Mouse (Mus musculus) activated CD4-positive, CD25-positive, alpha-beta regulatory T cell, adult 4 months (primary cell): ENCODE measurements around the gene Ggact. TPM values are rescaled to one million over a fixed set of nuclear protein-coding genes. Genes with fewer than 3 reads are reported as not detected.
A peak's percentile ranks its signal among the peaks of the same experiment; 100 is the strongest.

Source experiments
- ATAC-seq: one replicate; pipeline ENCODE4 v1.8.0; 2017
- polyA plus RNA-seq, 2 experiments: library from polyadenylated mRNA; unstranded; fragments of 100-300 nt; shearing (Covaris generic); gene quantifications; one replicate each; pipeline ENCODE4 v1.2.1; 2017

Ggact gene
- polyA plus RNA-seq, 2 experiments from 2014 or later = 22.4 to 35.6 TPM

GRCm38 (mm10) chr14:122898550-122898949 is 15.0 kb downstream of the Ggact start:
- no peak for ATAC-seq

- no peak for ATAC-seq
Measured at GRCm38 (mm10) chr14:122896106-122896505, 17.5 kb downstream of the Ggact start.

- no peak for ATAC-seq
Measured at GRCm38 (mm10) chr14:122891470-122891968, 22.0 kb downstream of the Ggact start.

GRCm38 (mm10) chr14:122888480-122888872 is 25.1 kb downstream of the Ggact start:
- ATAC-seq = no peak

- ATAC-seq = no peak
Measured at GRCm38 (mm10) chr14:122887702-122888479, 25.7 kb downstream of the Ggact start.

- no peak for ATAC-seq
Measured at GRCm38 (mm10) chr14:122887278-122887677, 26.3 kb downstream of the Ggact start.

- no peak for ATAC-seq
Measured at GRCm38 (mm10) chr14:122885893-122886292, 27.7 kb downstream of the Ggact start.

- ATAC-seq = no peak
Measured at GRCm38 (mm10) chr14:122883821-122884584, 29.6 kb downstream of the Ggact start.

- no peak for ATAC-seq
Measured at GRCm38 (mm10) chr14:122883410-122883806, 30.1 kb downstream of the Ggact start.

GRCm38 (mm10) chr14:122882795-122883409 is 30.7 kb downstream of the Ggact start:
- ATAC-seq = no peak

- ATAC-seq = no peak
Measured at GRCm38 (mm10) chr14:122882201-122882639, 31.3 kb downstream of the Ggact start.

GRCm38 (mm10) chr14:122881699-122882098 is 31.9 kb downstream of the Ggact start:
- ATAC-seq = no peak

GRCm38 (mm10) chr14:122880291-122880690 is 33.3 kb downstream of the Ggact start:
- no peak for ATAC-seq

- ATAC-seq = no peak
Measured at GRCm38 (mm10) chr14:122877787-122878186, 35.8 kb downstream of the Ggact start.

GRCm38 (mm10) chr14:122876723-122877122 is 36.8 kb downstream of the Ggact start:
- ATAC-seq = no peak

- ATAC-seq = peak; percentile 91
Measured at GRCm38 (mm10) chr14:122876163-122876562, 37.4 kb downstream of the Ggact start.

GRCm38 (mm10) chr14:122875636-122876035 is 37.9 kb downstream of the Ggact start:
- no peak for ATAC-seq

- ATAC-seq = no peak
Measured at GRCm38 (mm10) chr14:122875056-122875455, 38.5 kb downstream of the Ggact start.

- no peak for ATAC-seq
Measured at GRCm38 (mm10) chr14:122872612-122873011, 40.9 kb downstream of the Ggact start.

- no peak for ATAC-seq
Measured at GRCm38 (mm10) chr14:122871841-122872580, 41.5 kb downstream of the Ggact start.

GRCm38 (mm10) chr14:122869831-122870230 is 43.7 kb downstream of the Ggact start:
- ATAC-seq = no peak

- ATAC-seq = no peak
Measured at GRCm38 (mm10) chr14:122867531-122868285, 45.8 kb downstream of the Ggact start.
